Mouse (Mus musculus) E14TG2a.4 (cell line): ENCODE measurements around the gene Olfr559.
A peak's percentile ranks its signal among the peaks of the same experiment; 100 is the strongest.

Source experiments
- H3K27me3 ChIP-seq: 2 replicates; pipeline ENCODE4 v1.6.1; 2014; ENCODE audit warnings: low read length, control low read depth; ENCODE audit not compliant: insufficient read depth
- H3K36me3 ChIP-seq: 2 replicates; pipeline ENCODE4 v1.6.1; 2014; ENCODE audit warnings: low read length, control low read depth; ENCODE audit not compliant: insufficient read depth
- H3K4me1 ChIP-seq: replicated peaks from 2 replicates; pipeline ENCODE4 v1.6.1; 2014; ENCODE audit warnings: low read depth, low read length, control low read depth
- H3K4me3 ChIP-seq: replicated peaks from 2 replicates; pipeline ENCODE4 v1.5.1; 2014; ENCODE audit warnings: mild to moderate bottlenecking, low read length
- H3K9me3 ChIP-seq: 2 replicates; pipeline ENCODE4 v1.6.1; 2014; ENCODE audit warnings: low read length, control low read depth
- CTCF ChIP-seq: conservative IDR thresholded peaks from 2 replicates; pipeline ENCODE4 v1.5.1; 2014; ENCODE audit warnings: low read length
- NANOG ChIP-seq: IDR thresholded peaks from 2 replicates; pipeline ENCODE4 v1.6.1; 2014; ENCODE audit warnings: borderline replicate concordance, low read length, mixed read lengths
- POU5F1 ChIP-seq: IDR thresholded peaks from 2 replicates; pipeline ENCODE4 v1.6.1; 2014; ENCODE audit warnings: low read length, borderline replicate concordance

Olfr559 gene

GRCm38 (mm10) chr7:102695358-102696125, 31.7 kb downstream of the Olfr559 start, which contains the start of gene Olfr557:
TSS of gene Olfr557 (plus strand) at chr7:102695910.
- TF ChIP-seq CTCF, result peak; percentile 97
- no peak for TF ChIP-seq POU5F1
- H3K9me3 ChIP-seq, result no peaks in the 10 kb centered on the region
- no peak within 1 kb of the TSS for H3K4me3 ChIP-seq
- H3K27me3 ChIP-seq, result peaks cover 3% of the 10 kb centered on the region; the same call in 1 of the 2 replicates
- no peaks in the 10 kb centered on the region for H3K36me3 ChIP-seq
- H3K4me1 ChIP-seq, result no peaks in the 10 kb centered on the region

- H3K27me3 ChIP-seq, result peaks cover 7% of the 10 kb centered on the region
- H3K4me3 ChIP-seq, result peak within 1 kb of the TSS; percentile 79
- TF ChIP-seq CTCF, result no peak
- TF ChIP-seq POU5F1, result no peak
- no peak for TF ChIP-seq NANOG
- H3K36me3 ChIP-seq, result no peaks in the 10 kb centered on the region
- peaks cover 6% of the 10 kb centered on the region for H3K9me3 ChIP-seq
- H3K4me1 ChIP-seq, result peaks cover 6% of the 10 kb centered on the region; the same call in 1 of the 2 replicates
Observed at GRCm38 (mm10) chr7:102686944-102687501, 40.3 kb downstream of the Olfr559 start, which contains the start of gene Trim68. TSS of gene Trim68 (minus strand) at chr7:102687327.

GRCm38 (mm10) chr7:102681916-102682315, 45.4 kb downstream of the Olfr559 start:
- H3K4me3 ChIP-seq, result no peak overlapping the region
- TF ChIP-seq NANOG, result no peak
- no peak for TF ChIP-seq POU5F1
- TF ChIP-seq CTCF, result no peak

GRCm38 (mm10) chr7:102676225-102676624, 51.1 kb downstream of the Olfr559 start:
- Histone ChIP-seq H3K27me3 (peaks cover 13% of the 10 kb centered on the region), H3K36me3 (no peaks in the 10 kb centered on the region), H3K9me3 (no peaks in the 10 kb centered on the region), H3K4me3 (no peak overlapping the region), H3K4me1 (0 out of 2 replicates have a peak, but pooled peaks cover 6% of the 10 kb centered on the region)
- no peak for TF ChIP-seq NANOG
- no peak for TF ChIP-seq POU5F1
- no peak for TF ChIP-seq CTCF

More at GRCm38 (mm10) chr7:102681916-102682315, 45.4 kb downstream of the Olfr559 start:
- H3K36me3 ChIP-seq, result no peaks in the 10 kb centered on the region
- 0 out of 2 replicates have a peak, but pooled peaks cover 6% of the 10 kb centered on the region for H3K4me1 ChIP-seq
- H3K27me3 ChIP-seq, result peaks cover 22% of the 10 kb centered on the region
- no peaks in the 10 kb centered on the region for H3K9me3 ChIP-seq
